Mouse (Mus musculus): ENCODE measurements around the gene Zdhhc7. TPM values are rescaled to one million over a fixed set of nuclear protein-coding genes. Genes with fewer than 3 reads are reported as not detected.

Zdhhc7 gene
- total RNA-seq (2021): 10 to 100 TPM; 31.0 to 36.0 TPM

GRCm38 (mm10) chr8:120101068-120101972, at the start of gene Zdhhc7:
Gene Zdhhc7, minus strand, starts transcription at chr8:120101482.
- DNase-seq (ENCODE audit: low spot score in 2 of 2): peak; percentile 89
- intact Hi-C loops (cut with DNase I): no loop called here

- intact Hi-C loops (cut with DNase I): no loop called here
- no peak for DNase-seq (ENCODE audit: low spot score in 2 of 2)
Observed at GRCm38 (mm10) chr8:120150028-120150427, 48.7 kb upstream of the Zdhhc7 start.

- no peak for DNase-seq (ENCODE audit: low spot score in 2 of 2)
- intact Hi-C loops (cut with DNase I): loop anchor here (5.0 kb wide), 1 partner anchor 194 kb away; no protein-coding TSS in a partner anchor
Observed at GRCm38 (mm10) chr8:120146051-120146450, 44.8 kb upstream of the Zdhhc7 start.

- intact Hi-C loops (cut with DNase I): loop anchor here (2.0 to 5.0 kb wide), 2 partner anchors 24 to 192 kb away; no protein-coding TSS in a partner anchor
Observed at GRCm38 (mm10) chr8:120144652-120145301, 43.5 kb upstream of the Zdhhc7 start.

GRCm38 (mm10) chr8:120143911-120144651, 42.8 kb upstream of the Zdhhc7 start:
- intact Hi-C loops (cut with DNase I): loop anchor here (2.0 kb wide), 1 partner anchor 23 kb away; no protein-coding TSS in a partner anchor
- DNase-seq (ENCODE audit: low spot score in 2 of 2): peak; percentile 52

More at GRCm38 (mm10) chr8:120144652-120145301, 43.5 kb upstream of the Zdhhc7 start:
- peak; percentile 59 to 71 for DNase-seq (ENCODE audit: low spot score in 2 of 2)

GRCm38 (mm10) chr8:120140769-120141168, 39.5 kb upstream of the Zdhhc7 start:
- intact Hi-C loops (cut with DNase I): no loop called here
- no peak for DNase-seq (ENCODE audit: low spot score in 2 of 2)

- no peak for DNase-seq (ENCODE audit: low spot score in 2 of 2)
- intact Hi-C loops (cut with DNase I): no loop called here
Observed at GRCm38 (mm10) chr8:120138958-120139357, 37.7 kb upstream of the Zdhhc7 start.

GRCm38 (mm10) chr8:120136618-120137017, 35.3 kb upstream of the Zdhhc7 start:
- intact Hi-C loops (cut with DNase I): no loop called here
- peak; percentile 86 for DNase-seq (ENCODE audit: low spot score in 2 of 2)

- intact Hi-C loops (cut with DNase I): no loop called here
- no peak for DNase-seq (ENCODE audit: low spot score in 2 of 2)
Observed at GRCm38 (mm10) chr8:120135687-120136086, 34.4 kb upstream of the Zdhhc7 start.

GRCm38 (mm10) chr8:120133169-120133568, 31.9 kb upstream of the Zdhhc7 start:
- DNase-seq (ENCODE audit: low spot score in 2 of 2): no peak
- intact Hi-C loops (cut with DNase I): no loop called here

- intact Hi-C loops (cut with DNase I): no loop called here
- DNase-seq (ENCODE audit: low spot score in 2 of 2): no peak
Observed at GRCm38 (mm10) chr8:120131158-120131557, 29.9 kb upstream of the Zdhhc7 start.

GRCm38 (mm10) chr8:120129547-120129946, 28.3 kb upstream of the Zdhhc7 start:
- no peak for DNase-seq (ENCODE audit: low spot score in 2 of 2)
- intact Hi-C loops (cut with DNase I): no loop called here

- no peak for DNase-seq (ENCODE audit: low spot score in 2 of 2)
- intact Hi-C loops (cut with DNase I): no loop called here
Observed at GRCm38 (mm10) chr8:120126357-120127161, 25.3 kb upstream of the Zdhhc7 start.

- intact Hi-C loops (cut with DNase I): no loop called here
- DNase-seq (ENCODE audit: low spot score in 2 of 2): no peak
Observed at GRCm38 (mm10) chr8:120124836-120125389, 23.6 kb upstream of the Zdhhc7 start.

- no peak for DNase-seq (ENCODE audit: low spot score in 2 of 2)
- intact Hi-C loops (cut with DNase I): no loop called here
Observed at GRCm38 (mm10) chr8:120124261-120124660, 23.0 kb upstream of the Zdhhc7 start.

- no peak for DNase-seq (ENCODE audit: low spot score in 2 of 2)
- intact Hi-C loops (cut with DNase I): loop anchor here (2.0 kb wide), 1 partner anchor 24 kb away; no protein-coding TSS in a partner anchor
Observed at GRCm38 (mm10) chr8:120120951-120121350, 19.7 kb upstream of the Zdhhc7 start.

- intact Hi-C loops (cut with DNase I): loop anchor here (2.0 kb wide), 1 partner anchor 25 kb away; no protein-coding TSS in a partner anchor
- DNase-seq (ENCODE audit: low spot score in 2 of 2): no peak
Observed at GRCm38 (mm10) chr8:120119931-120120330, 18.6 kb upstream of the Zdhhc7 start.

- no peak for DNase-seq (ENCODE audit: low spot score in 2 of 2)
- intact Hi-C loops (cut with DNase I): no loop called here
Observed at GRCm38 (mm10) chr8:120119429-120119828, 18.1 kb upstream of the Zdhhc7 start.

GRCm38 (mm10) chr8:120118847-120119246, 17.6 kb upstream of the Zdhhc7 start:
- no peak for DNase-seq (ENCODE audit: low spot score in 2 of 2)
- intact Hi-C loops (cut with DNase I): no loop called here
